Mouse (Mus musculus) ES-E14 (cell line): ENCODE measurements around the gene Cdc26.
A peak's percentile ranks its signal among the peaks of the same experiment; 100 is the strongest.

Experiments
- CHD2 ChIP-seq: IDR thresholded peaks from 2 replicates; pipeline ENCODE4 v1.6.1; 2014; ENCODE audit warnings: mild to moderate bottlenecking, low read depth, low read length, inconsistent platforms
- MAFK ChIP-seq: IDR thresholded peaks from 2 replicates; pipeline ENCODE4 v1.6.1; 2014; ENCODE audit warnings: mild to moderate bottlenecking, low read depth, low read length, inconsistent platforms; ENCODE audit not compliant: insufficient read depth
- ZC3H11A ChIP-seq: IDR thresholded peaks from 2 replicates; pipeline ENCODE4 v1.6.1; 2012; ENCODE audit warnings: low read depth, mild to moderate bottlenecking, inconsistent platforms, low read length, borderline replicate concordance
- ZNF384 ChIP-seq: IDR thresholded peaks from 2 replicates; pipeline ENCODE4 v1.6.1; 2012; ENCODE audit warnings: low read depth, low read length, inconsistent platforms

DNA sequence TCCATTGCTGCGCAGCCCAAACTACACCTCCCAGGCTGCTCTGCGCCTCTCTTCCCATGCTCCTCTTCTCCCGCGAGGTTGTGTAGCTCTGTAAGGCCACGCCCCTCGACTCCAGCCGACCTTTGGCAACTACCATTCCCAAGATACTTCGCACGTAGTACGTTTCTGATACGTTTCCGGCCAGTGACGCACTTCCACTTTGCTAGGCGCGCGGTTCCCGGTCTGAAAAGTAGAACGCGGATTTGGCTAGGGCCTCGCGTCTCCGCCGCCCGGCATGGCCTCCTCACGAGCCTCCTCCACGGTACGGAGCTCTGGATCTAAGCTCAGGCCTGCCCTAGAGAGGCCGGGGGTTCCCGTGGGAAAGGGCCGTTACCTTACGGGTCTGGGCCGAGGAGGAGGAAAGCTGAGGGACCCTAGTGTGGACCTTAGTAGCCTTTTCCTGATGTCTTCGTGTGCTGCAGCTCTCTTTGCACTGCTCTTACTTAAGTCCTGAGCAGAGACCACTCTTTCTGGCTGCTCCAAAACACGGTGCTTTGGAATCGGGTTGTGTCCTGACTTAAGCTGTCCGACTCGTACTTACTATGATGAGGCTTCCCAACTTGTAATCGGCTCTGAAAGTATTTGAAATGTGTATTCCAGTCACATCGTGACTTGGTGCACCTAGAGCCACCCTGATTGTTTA, at the start of gene Cdc26, which contains the start of gene Prpf4:
- peak; percentile 96 for TF ChIP-seq CHD2
- TF ChIP-seq ZNF384 = no peak
- no peak for TF ChIP-seq MAFK
- no peak for TF ChIP-seq ZC3H11A
